Mouse (Mus musculus) small intestine, adult 2 months (tissue): ENCODE measurements around the gene Naa50. TPM values are rescaled to one million over a fixed set of nuclear protein-coding genes. Genes with fewer than 3 reads are reported as not detected.

Source experiments
- H3K27ac ChIP-seq: fragments of 200-500 bp; 2 replicates; pipeline ENCODE4 v1.5.1; 2012; ENCODE audit warnings: low read depth, low read length, control low read depth, inconsistent platforms; ENCODE audit not compliant: insufficient read depth
- H3K27me3 ChIP-seq: fragments of 200-500 bp; 2 replicates; pipeline ENCODE4 v1.6.1; 2012; ENCODE audit warnings: mild to moderate bottlenecking, moderate library complexity, low read length, inconsistent platforms; ENCODE audit not compliant: control insufficient read depth, insufficient read depth
- H3K36me3 ChIP-seq: fragments of 200-500 bp; 2 replicates; pipeline ENCODE4 v1.6.1; 2012; ENCODE audit warnings: mild to moderate bottlenecking, low read length, control low read depth, inconsistent platforms; ENCODE audit not compliant: control insufficient read depth, insufficient read depth
- H3K4me1 ChIP-seq: fragments of 200-500 bp; 2 replicates; pipeline ENCODE4 v1.6.1; 2012; ENCODE audit warnings: low read length, inconsistent platforms, mixed read lengths; ENCODE audit not compliant: control insufficient read depth, insufficient read depth, insufficient read length
- H3K4me3 ChIP-seq: fragments of 200-500 bp; 2 replicates; pipeline ENCODE4 v1.5.1; 2012; ENCODE audit warnings: low read depth, mild to moderate bottlenecking, control low read depth, inconsistent platforms, low read length, moderate library complexity
- CTCF ChIP-seq: fragments of 200-500 bp; IDR thresholded peaks from 2 replicates; pipeline ENCODE4 v1.5.1; 2012; ENCODE audit warnings: low read depth, mild to moderate bottlenecking, control low read depth, inconsistent platforms, low read length, moderate library complexity, mixed read lengths; ENCODE audit not compliant: insufficient replicate concordance, insufficient read length; ENCODE audit errors: extremely low read depth
- POLR2A ChIP-seq: fragments of 200-500 bp; IDR thresholded peaks from 2 replicates; pipeline ENCODE4 v1.6.1; 2012; ENCODE audit warnings: low read depth, mild to moderate bottlenecking, control low read depth, inconsistent platforms, low read length, moderate library complexity
- WGBS: fragments of 180-500 bp; shearing (Covaris S2); methylation state at CpG from one replicate; pipeline ENCODE4 v1.1.7; 2018; 5-methylcytosine and 5-hydroxymethylcytosine counted together
- polyA plus RNA-seq: library from polyadenylated mRNA; depleted of rRNA; stranded (reverse); fragments of >200 nt; gene quantifications from 2 replicates; pipeline ENCODE4 v1.2.3, GENCODE M21; 2012; rRNA removed

The Naa50 gene
- polyA plus RNA-seq, 1 experiment = 7.7 TPM

DNA sequence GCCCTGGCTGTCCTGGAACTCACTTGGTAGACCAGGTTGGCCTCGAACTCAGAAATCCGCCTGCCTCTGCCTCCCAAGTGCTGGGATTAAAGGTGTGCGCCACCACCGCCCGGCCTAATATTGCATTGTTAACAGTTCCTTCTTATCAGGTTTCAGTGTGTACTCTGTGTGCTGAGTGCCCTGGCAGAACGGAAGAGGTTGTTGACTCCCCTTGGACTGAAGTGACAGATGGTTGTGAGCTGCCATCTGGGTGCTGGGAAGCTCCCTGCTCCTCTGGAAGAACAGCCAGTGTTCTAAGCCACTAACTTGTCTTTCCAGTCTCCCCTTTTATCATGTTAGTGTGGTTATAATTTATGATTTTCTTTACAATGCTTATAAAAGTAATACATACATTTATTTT lies 64.7 kb downstream of the Naa50 start:
- H3K4me3 ChIP-seq = no peak overlapping the region
- TF ChIP-seq POLR2A (no peak), CTCF (no peak)
- peaks cover 49% of the 10 kb centered on the region for H3K36me3 ChIP-seq
- no peak overlapping the region for H3K27ac ChIP-seq
- H3K4me1 ChIP-seq = 0 out of 2 replicates have a peak, but pooled peaks cover 2% of the 10 kb centered on the region
- H3K27me3 ChIP-seq = no peaks in the 10 kb centered on the region
- 64% methylated on average over 6 of the region's 6 CpGs for WGBS

DNA sequence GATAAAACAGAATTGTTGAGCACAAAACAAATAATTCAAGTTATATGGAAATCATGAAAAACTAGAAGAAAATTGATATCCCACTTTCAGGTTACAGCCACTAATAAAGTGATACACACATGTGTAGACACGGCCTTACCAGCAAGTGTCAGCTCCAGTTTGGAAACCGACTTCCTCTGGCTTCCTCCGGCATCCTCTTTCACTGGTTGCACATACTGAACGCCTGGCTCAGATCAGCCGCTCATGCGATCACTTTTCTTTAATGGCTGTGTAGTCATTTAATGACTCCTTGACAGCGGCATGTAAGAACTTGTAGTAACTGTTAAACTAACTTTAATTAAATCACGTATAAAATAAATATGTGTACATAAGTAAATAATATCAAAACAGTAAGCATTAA lies 66.3 kb downstream of the Naa50 start:
- WGBS = 93% methylated on average over 8 of the region's 8 CpGs
- Histone ChIP-seq H3K4me3 (no peak overlapping the region), H3K4me1 (0 out of 2 replicates have a peak, but pooled peaks cover 2% of the 10 kb centered on the region), H3K27me3 (no peaks in the 10 kb centered on the region), H3K27ac (no peak overlapping the region), H3K36me3 (peaks cover 53% of the 10 kb centered on the region)
- TF ChIP-seq POLR2A (no peak), CTCF (no peak)

DNA sequence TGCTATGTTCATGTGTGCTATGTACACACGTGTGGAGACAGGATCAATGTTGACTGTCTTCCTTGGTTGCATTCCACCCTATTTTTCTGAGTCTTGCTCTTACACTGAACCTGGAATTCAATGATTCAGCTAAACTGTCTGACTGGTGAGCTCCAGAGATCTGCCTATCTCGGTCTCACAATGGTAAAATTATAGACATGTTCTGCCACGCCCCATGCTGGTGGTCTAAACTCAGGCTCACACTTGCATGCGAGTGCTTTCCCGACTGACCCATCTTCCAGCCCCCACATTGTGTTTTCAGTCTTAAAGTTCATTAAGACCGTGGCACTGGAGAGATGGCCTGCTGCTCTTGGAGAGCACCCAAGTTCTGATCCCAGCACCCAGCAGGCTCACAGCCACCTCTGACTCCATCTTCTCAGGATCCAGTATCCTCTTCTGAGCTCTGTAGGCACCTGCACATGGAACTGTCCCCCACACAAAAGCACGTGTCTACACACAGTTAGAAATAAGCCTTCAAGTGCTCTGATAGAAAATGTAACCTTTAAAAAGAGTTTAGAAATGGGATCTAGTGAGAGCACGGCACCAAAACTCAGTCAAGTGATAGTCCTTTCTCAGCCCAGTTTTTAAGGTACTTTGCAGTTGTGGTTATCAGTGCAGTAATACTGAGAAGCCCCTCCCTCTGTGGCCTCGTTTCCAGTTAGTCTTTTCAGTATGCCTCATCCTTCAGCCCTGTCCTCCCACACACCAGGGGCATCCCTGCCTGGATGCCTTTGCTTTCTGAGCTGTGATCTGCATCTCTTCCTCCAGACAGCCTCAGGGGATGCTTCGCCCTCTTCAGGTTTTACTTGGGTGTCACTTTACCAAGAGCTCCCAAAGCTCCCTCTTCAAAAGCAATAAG lies 70.8 kb downstream of the Naa50 start:
- 84% methylated on average over 10 of the region's 10 CpGs for WGBS
- TF ChIP-seq CTCF (no peak), POLR2A (no peak)
- Histone ChIP-seq H3K4me1 (no peaks in the 10 kb centered on the region), H3K4me3 (no peak overlapping the region), H3K27me3 (no peaks in the 10 kb centered on the region), H3K27ac (no peak overlapping the region), H3K36me3 (peaks cover 57% of the 10 kb centered on the region)

DNA sequence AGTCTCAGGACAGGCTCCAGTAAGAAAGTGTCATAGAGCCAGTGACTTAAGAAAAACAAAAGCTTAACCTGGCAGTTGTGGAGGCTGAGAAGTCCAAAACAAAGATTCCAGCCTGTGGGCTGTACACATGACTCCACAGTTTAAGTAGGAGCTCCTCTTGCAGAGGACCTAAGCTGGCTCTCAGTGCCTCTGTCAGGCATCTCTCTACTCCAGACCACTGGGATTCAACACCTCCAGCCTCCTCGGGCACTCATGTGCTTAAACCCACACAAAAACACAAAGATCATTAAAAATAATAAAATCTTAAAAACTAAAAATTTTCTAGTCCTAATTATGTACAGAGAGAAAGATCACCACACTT lies 71.4 kb downstream of the Naa50 start:
- TF ChIP-seq CTCF (no peak), POLR2A (no peak)
- Histone ChIP-seq H3K4me1 (no peaks in the 10 kb centered on the region), H3K36me3 (peaks cover 58% of the 10 kb centered on the region), H3K27me3 (no peaks in the 10 kb centered on the region), H3K27ac (no peak overlapping the region), H3K4me3 (no peak overlapping the region)
- WGBS = 90% methylated on average over 1 of the region's 1 CpGs

DNA sequence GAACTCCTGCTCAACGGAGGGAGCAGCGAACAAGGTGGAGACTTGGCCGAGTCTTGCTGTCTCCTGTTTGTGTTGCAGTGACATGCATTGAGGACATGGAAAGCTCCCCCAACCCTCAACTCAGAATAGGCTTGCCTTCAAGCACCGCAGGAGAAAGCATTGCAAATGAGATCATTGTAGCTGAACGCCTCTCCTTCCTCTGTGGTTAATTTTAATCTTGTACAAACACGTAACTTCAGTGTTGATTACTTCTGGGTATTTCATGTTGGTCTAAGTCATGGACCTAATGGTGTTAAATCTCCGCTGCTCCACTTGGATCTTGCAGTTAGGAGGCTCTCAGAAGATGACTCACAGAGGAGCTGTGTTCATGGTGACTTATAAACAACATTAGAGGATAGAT lies 73.1 kb downstream of the Naa50 start:
- H3K27ac ChIP-seq = no peak overlapping the region
- no peaks in the 10 kb centered on the region for H3K4me1 ChIP-seq
- 91% methylated on average over 7 of the region's 7 CpGs for WGBS
- H3K36me3 ChIP-seq = peaks cover 57% of the 10 kb centered on the region
- no peak for TF ChIP-seq CTCF
- no peak for TF ChIP-seq POLR2A
- no peaks in the 10 kb centered on the region for H3K27me3 ChIP-seq
- H3K4me3 ChIP-seq = no peak overlapping the region

Other genes with a start within 250 kb of the Naa50 start
- gene Qtrt2, start 213.0 kb upstream of the Naa50 start, polyA plus RNA-seq = 2.2 and 4.8 TPM in 2 replicates
- gene Zdhhc23, start 160.0 kb upstream of the Naa50 start, polyA plus RNA-seq = 2.2 and 3.4 TPM in 2 replicates
- 0.61 and 1.3 TPM in 2 replicates for gene Gramd1c, start 76.5 kb upstream of the Naa50 start, polyA plus RNA-seq
- gene Atp6v1a, start 125 bp upstream of the Naa50 start, polyA plus RNA-seq = 3.0 and 5.9 TPM in 2 replicates
- 3.4 and 6.7 TPM in 2 replicates for gene Usf3, start 33.4 kb downstream of the Naa50 start, polyA plus RNA-seq
- 2.4 and 3.8 TPM in 2 replicates for gene Sidt1, start 193.4 kb downstream of the Naa50 start, polyA plus RNA-seq
- 2.3 and 3.2 TPM in 2 replicates for gene Spice1, start 207.3 kb downstream of the Naa50 start, polyA plus RNA-seq